Mouse (Mus musculus) kidney, postnatal 25 days (tissue): Measurements from ENCODE around the gene Mrgprb5.
"Not testable (repeated sequence)": the region's sequence is repeated elsewhere in the genome, so short reads cannot be mapped to it uniquely, and the experiment has no call there.

Experiments
- DNase-seq, 2 experiments: peaks; one replicate each; pipeline ENCODE4 v3.0.0; 2021; ENCODE audit warnings: mixed read lengths in 2 of 2

The Mrgprb5 gene

DNA sequence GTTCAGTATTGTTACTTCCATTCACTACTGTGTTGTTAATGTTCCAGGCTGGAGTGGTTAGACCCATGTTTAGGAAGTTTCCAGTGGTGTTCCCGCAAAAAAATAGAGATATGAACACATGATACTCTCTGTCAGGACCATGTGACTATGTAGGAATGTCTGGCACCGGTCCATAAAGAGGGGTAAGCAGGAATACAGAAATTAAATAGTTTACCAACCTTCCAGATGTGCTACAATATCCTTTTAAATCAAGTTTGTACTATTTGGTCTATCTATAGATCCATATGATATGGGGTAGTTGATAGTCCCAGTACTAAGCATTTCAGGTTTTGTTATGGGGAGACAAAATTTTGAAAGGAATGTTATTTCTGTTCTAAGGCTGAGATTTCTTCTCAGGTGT is at the start of gene Mrgprb5:
Gene Mrgprb5 (minus strand): TSS at position 101 of the 400 bp plus-strand sequence.
- DNase-seq, result no peak

DNA sequence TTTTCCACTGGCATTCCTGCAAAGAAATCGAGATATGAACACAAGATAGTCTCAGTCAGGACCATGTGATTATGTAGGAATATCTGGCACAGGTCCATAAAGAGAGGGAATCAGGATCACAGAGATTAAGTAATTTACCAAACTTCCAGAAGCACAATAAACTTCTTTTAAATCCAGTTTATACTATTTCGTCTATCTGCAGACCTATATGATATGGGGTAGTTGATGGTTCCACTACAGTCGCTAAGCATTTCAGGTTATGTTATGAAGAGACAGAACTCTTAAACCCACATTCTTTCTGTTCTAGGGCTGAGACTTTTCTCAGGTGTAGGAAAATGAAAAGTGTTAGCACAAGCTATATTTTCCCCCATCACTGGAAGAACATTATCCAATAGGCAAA is 30.4 kb upstream of the Mrgprb5 start, which contains the start of gene Mrgprb4:
Gene Mrgprb4 (minus strand): TSS at position 101 of the 400 bp plus-strand sequence.
- no peak for DNase-seq

DNA sequence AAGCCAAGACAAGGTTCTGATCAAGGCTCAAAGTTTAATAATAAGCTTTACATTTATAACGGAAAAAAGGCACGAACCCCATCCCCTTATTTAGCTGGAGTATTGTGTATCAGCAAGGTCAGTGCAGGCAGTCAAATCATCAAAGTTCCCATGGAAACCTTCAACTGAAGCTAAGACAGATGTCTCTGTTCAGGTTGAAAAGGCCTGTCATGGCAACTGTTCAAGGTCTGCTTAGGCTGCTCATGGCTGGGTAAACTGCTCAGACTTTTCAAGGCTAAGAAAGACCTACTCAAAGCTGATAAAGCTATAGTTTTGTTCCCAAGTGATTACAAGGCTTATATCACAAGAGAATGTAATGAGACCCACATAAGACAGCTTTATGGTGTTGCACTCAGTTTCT is 1.3 kb downstream of the Mrgprb5 start:
- no peak for DNase-seq

DNA sequence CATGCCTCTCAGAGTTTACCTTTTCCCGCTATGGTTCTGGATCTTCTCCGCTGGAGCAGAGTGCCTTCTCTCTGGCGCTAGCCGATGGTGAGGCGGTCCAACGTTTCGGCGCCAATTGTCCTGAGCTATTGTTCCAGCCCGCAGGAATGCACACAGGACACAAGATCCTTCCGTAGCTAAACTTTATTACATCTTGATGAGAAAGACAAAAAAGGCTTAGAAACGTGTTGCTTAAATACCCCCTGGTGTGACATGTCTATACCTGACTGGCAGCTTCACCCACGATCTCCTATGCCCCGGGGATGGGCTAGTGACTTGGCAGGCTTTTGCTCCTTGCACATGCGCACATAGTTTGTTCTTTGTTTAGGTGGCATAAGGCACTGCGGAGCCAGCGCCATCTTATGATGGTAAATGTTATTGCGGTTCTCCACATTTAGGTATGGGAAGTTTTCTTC is 30.5 kb downstream of the Mrgprb5 start:
- peak; percentile 15 to 36 for DNase-seq

DNA sequence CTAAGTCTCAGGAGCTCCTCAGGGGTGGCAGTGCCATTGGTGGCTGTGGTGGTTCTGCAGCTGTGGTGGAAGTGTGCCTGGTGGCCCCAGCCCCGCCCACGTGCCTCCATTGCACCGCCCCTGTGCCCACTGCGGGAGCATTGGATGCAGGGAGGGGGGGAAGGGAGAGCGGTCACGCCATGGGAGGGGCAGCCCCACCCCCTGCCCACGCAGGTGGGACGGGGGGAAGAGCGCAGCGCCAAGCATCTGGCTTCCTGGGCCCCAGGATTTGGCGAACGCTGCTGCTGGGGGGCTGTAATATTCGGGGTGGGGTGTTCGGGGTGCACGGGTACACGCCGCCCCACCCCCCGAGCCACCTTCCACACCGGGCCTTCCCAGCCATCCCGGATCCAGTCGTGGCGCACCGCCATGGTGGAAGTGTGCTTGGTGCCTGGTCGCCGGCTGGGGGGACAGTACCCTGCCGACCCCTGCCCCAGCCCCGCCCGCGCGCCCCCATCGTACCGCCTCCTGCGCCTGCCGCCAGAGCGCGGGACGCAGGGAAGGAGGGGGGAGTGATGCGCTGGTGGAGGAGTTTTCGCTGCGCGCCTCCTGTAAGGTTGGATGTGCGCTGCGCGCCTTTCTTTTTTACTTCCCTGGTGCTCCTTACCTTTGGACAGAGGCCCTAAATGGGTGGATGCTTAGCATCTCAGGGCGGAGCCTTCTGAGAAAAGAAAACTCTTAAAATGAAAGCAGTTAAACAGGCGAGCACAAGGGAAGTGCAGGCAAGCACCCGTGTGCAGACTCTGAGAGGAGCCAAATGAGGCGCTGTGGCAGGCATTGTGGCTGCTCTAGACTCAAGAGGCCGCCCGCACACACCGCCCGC is 31.4 kb downstream of the Mrgprb5 start:
- no peak for DNase-seq

DNA sequence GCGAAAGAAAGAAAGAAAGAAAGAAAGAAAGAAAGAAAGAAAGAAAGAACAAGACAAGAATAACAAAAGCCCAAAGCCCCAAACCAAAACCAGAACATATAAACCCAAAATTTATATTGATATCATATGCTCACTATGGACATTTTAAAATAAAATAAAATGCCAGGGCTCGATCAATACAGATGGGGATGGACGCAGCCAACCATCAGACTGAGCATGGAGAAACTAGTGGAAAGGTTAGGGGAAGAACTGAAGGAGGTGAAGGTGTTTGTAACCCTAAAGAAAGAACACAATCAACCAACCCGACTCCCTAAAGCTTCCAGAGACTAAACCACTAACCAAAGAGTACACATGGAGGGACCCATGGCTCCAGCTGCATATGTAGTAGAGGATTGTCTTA is 36.1 kb downstream of the Mrgprb5 start:
- DNase-seq, result no peak

DNA sequence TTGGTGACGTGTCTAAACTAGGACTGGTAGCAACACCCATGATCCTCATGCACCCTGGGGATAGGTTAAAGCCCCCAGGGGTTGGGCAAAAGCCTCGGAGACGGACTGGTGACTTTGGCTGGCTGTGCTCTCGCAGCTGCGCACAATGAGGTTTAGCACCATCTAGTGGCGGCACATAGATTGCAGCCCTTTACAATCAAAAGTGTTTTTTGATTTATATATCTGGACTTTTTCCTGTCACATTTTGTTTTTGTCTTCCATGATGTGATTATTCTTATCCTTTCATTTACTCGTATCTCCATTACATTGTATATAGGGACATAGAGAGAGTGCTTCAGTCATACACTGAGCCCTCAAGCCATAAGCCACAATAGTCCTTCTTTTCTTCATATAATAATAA is 36.6 kb downstream of the Mrgprb5 start:
- DNase-seq, result peak in 1 of 2 experiments; percentile 18

DNA sequence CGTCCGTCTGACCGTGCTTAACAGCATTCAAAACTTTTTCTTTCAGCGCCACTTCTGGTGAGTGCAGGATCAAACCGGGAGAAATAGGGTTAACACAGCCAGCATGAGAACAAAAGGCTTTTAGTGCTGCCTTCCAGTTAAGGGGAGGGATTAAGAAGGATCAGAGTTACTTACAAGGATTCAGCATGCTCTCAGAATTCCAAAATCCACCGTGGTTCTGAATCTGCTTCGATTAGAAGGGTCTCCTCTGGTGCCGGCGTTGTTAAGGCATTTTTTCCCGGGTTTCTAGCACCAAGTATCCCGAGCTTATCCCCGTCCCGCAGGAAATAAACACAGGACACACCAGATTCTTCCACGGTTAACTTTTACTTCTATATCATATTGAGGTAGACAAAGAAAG is 37.0 kb downstream of the Mrgprb5 start:
- DNase-seq, result not testable (repeated sequence)

DNA sequence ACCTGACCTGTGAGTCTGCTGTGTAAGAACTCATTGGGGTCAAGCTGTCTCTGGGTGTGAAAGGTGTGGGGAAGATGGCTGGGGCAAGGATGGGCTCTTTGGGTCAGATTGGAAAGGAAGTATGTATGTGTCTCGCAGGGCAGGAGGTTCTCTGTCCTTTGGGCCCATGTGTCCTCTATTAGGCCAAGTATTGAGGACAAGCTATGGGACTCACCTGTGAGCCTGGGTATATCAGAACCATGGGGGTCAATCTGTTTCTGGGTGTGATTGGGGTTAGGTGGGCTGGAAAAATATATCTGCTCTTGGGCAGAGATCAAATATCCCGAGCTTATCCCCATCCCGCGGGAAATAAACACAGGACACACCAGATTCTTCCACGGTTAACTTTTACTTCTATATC is 45.0 kb downstream of the Mrgprb5 start:
- no peak for DNase-seq
